Mouse (Mus musculus) spleen, adult 2 months (tissue): ENCODE measurements around the gene Ier5l. TPM values are rescaled to one million over a fixed set of nuclear protein-coding genes. Genes with fewer than 3 reads are reported as not detected.

Experiments used
- DNase-seq, 2 experiments: peaks; one replicate each; pipeline versions ENCODE4 v3.0.0 to v3.0.0-alpha.2; 2012 to 2021; ENCODE audit warnings: low spot score in 2 of 2, low read depth in 1 of 2
- H3K27ac ChIP-seq: fragments of 200-500 bp; 2 replicates; pipeline ENCODE4 v1.5.1; 2012; ENCODE audit warnings: low read length, inconsistent platforms; ENCODE audit not compliant: insufficient read depth
- H3K27me3 ChIP-seq: fragments of 200-500 bp; 2 replicates; pipeline ENCODE4 v1.6.1; 2012; ENCODE audit warnings: mild to moderate bottlenecking, moderate library complexity, low read length, inconsistent platforms; ENCODE audit not compliant: control insufficient read depth, insufficient read depth
- H3K36me3 ChIP-seq: fragments of 200-500 bp; 2 replicates; pipeline ENCODE4 v1.6.1; 2012; ENCODE audit warnings: mild to moderate bottlenecking, low read length, inconsistent platforms; ENCODE audit not compliant: control insufficient read depth, insufficient read depth
- H3K4me1 ChIP-seq: fragments of 200-500 bp; 2 replicates; pipeline ENCODE4 v1.6.1; 2011; ENCODE audit warnings: inconsistent platforms; ENCODE audit not compliant: control insufficient read depth, insufficient read depth, insufficient read length
- H3K4me3 ChIP-seq: fragments of 200-500 bp; 2 replicates; pipeline ENCODE4 v1.5.1; 2011; ENCODE audit warnings: mild to moderate bottlenecking, inconsistent platforms; ENCODE audit not compliant: insufficient read depth, insufficient read length; ENCODE audit errors: extremely low read depth
- CTCF ChIP-seq: fragments of 200-500 bp; IDR thresholded peaks from 2 replicates; pipeline ENCODE4 v1.5.1; 2011; ENCODE audit warnings: mild to moderate bottlenecking, inconsistent platforms; ENCODE audit not compliant: insufficient read depth, insufficient read length, insufficient replicate concordance; ENCODE audit errors: extremely low read depth
- POLR2A ChIP-seq: fragments of 200-500 bp; IDR thresholded peaks from 2 replicates; pipeline ENCODE4 v1.6.1; 2011; ENCODE audit warnings: low read depth, low read length, inconsistent platforms
- WGBS: fragments of 180-500 bp; shearing (Covaris S2); methylation state at CpG from one replicate; pipeline ENCODE4 v1.1.7; 2018; 5-methylcytosine and 5-hydroxymethylcytosine counted together
- polyA plus RNA-seq: library from polyadenylated mRNA; depleted of rRNA; stranded (reverse); fragments of >200 nt; gene quantifications from 2 replicates; pipeline ENCODE4 v1.2.3, GENCODE M21; 2012

Ier5l gene
- polyA plus RNA-seq, 1 experiment, result 4.7 TPM

GRCm38 (mm10) chr2:30475457-30475856 is 1.4 kb upstream of the Ier5l start:
- Histone ChIP-seq H3K4me3 (no peak overlapping the region), H3K4me1 (peaks cover 20% of the 10 kb centered on the region), H3K27me3 (0 out of 2 replicates have a peak, but pooled peaks cover 5% of the 10 kb centered on the region), H3K27ac (no peak overlapping the region), H3K36me3 (no peaks in the 10 kb centered on the region)
- DNase-seq, result no peak
- TF ChIP-seq CTCF, result no peak
- TF ChIP-seq POLR2A, result no peak
- 91% methylated on average over 7 of the region's 7 CpGs for WGBS

GRCm38 (mm10) chr2:30474776-30475175 is 757 bp upstream of the Ier5l start:
- Histone ChIP-seq H3K27me3 (0 out of 2 replicates have a peak, but pooled peaks cover 6% of the 10 kb centered on the region), H3K27ac (no peak overlapping the region), H3K36me3 (no peaks in the 10 kb centered on the region), H3K4me3 (no peak overlapping the region), H3K4me1 (peaks cover 23% of the 10 kb centered on the region)
- WGBS, result 72% methylated on average over 4 of the region's 4 CpGs
- TF ChIP-seq CTCF, result no peak
- TF ChIP-seq POLR2A, result no peak
- DNase-seq, result no peak

GRCm38 (mm10) chr2:30473431-30474031 is 488 bp downstream of the Ier5l start:
- Histone ChIP-seq H3K27me3 (0 out of 2 replicates have a peak, but pooled peaks cover 6% of the 10 kb centered on the region), H3K4me3 (peak overlapping the region; percentile 62), H3K27ac (peak overlapping the region; percentile 40; the same call in 1 of the 2 replicates), H3K4me1 (peaks cover 23% of the 10 kb centered on the region), H3K36me3 (no peaks in the 10 kb centered on the region)
- no peak for TF ChIP-seq CTCF
- no peak for TF ChIP-seq POLR2A
- DNase-seq, result peak in 1 of 2 experiments; percentile 25
- under 1% methylated on average over 53 of the region's 80 CpGs for WGBS

GRCm38 (mm10) chr2:30472731-30473351 is 1.2 kb downstream of the Ier5l start:
- under 1% methylated on average over 58 of the region's 60 CpGs for WGBS
- Histone ChIP-seq H3K4me3 (peak overlapping the region; percentile 62), H3K4me1 (peaks cover 23% of the 10 kb centered on the region), H3K36me3 (no peaks in the 10 kb centered on the region), H3K27ac (peak overlapping the region; percentile 37; the same call in 1 of the 2 replicates), H3K27me3 (0 out of 2 replicates have a peak, but pooled peaks cover 6% of the 10 kb centered on the region)
- DNase-seq, result no peak
- TF ChIP-seq CTCF, result no peak

GRCm38 (mm10) chr2:30471795-30472720 is 2.0 kb downstream of the Ier5l start:
- Histone ChIP-seq H3K4me1 (peaks cover 23% of the 10 kb centered on the region), H3K36me3 (no peaks in the 10 kb centered on the region), H3K27ac (peak overlapping the region; percentile 69), H3K4me3 (peak overlapping the region; percentile 62; the same call in 1 of the 2 replicates), H3K27me3 (0 out of 2 replicates have a peak, but pooled peaks cover 6% of the 10 kb centered on the region)
- DNase-seq, result peak; percentile 64 to 84
- under 1% methylated on average over 46 of the region's 51 CpGs for WGBS
- TF ChIP-seq CTCF (no peak), POLR2A (no peak; the same call in 1 of the 2 replicates)

GRCm38 (mm10) chr2:30471051-30471450 is 3.0 kb downstream of the Ier5l start:
- DNase-seq, result no peak
- H3K27me3 ChIP-seq, result 0 out of 2 replicates have a peak, but pooled peaks cover 6% of the 10 kb centered on the region
- peaks cover 23% of the 10 kb centered on the region for H3K4me1 ChIP-seq
- H3K27ac ChIP-seq, result no peak overlapping the region
- WGBS, result 68% methylated on average over 8 of the region's 8 CpGs
- no peak overlapping the region for H3K4me3 ChIP-seq
- TF ChIP-seq POLR2A (no peak), CTCF (no peak)
- no peaks in the 10 kb centered on the region for H3K36me3 ChIP-seq
